Mouse (Mus musculus) stomach, embryonic 15.5 days (tissue): ENCODE results near the gene Cnmd. TPM values are rescaled to one million over a fixed set of nuclear protein-coding genes. Genes with fewer than 3 reads are reported as not detected.

ENCODE experiments used
- ATAC-seq: fragments of 200-750 bp; cut with Nextera tagmentation; 2 replicates; pipeline ENCODE4 v1.8.0; 2017; ENCODE audit warnings: low read depth, moderate number of reproducible peaks, moderate TSS enrichment; ENCODE audit not compliant: insufficient read depth, low FRiP score
- H3K27ac ChIP-seq: fragments of 300-500 bp; sonication (generic); 2 replicates; pipeline ENCODE4 v1.5.1; 2015; ENCODE audit warnings: mild to moderate bottlenecking, inconsistent platforms
- H3K27me3 ChIP-seq: fragments of 300-500 bp; sonication (generic); replicated peaks from 2 replicates; pipeline ENCODE4 v1.6.1; 2015; ENCODE audit warnings: inconsistent platforms
- H3K36me3 ChIP-seq: fragments of 300-500 bp; sonication (generic); 2 replicates; pipeline ENCODE4 v1.6.1; 2015; ENCODE audit warnings: inconsistent platforms
- H3K4me1 ChIP-seq: fragments of 300-500 bp; sonication (generic); 2 replicates; pipeline ENCODE4 v1.6.1; 2015; ENCODE audit warnings: inconsistent platforms
- H3K4me2 ChIP-seq: fragments of 300-500 bp; sonication (generic); 2 replicates; pipeline ENCODE4 v1.6.1; 2015; ENCODE audit warnings: mild to moderate bottlenecking, inconsistent platforms
- H3K4me3 ChIP-seq: fragments of 300-500 bp; sonication (generic); replicated peaks from 2 replicates; pipeline ENCODE4 v1.5.1; 2015; ENCODE audit warnings: inconsistent platforms
- H3K9ac ChIP-seq: fragments of 300-500 bp; sonication (generic); 2 replicates; pipeline ENCODE4 v1.6.1; 2015; ENCODE audit warnings: inconsistent platforms
- H3K9me3 ChIP-seq: fragments of 300-500 bp; sonication (generic); 2 replicates; pipeline ENCODE4 v1.6.1; 2016; ENCODE audit warnings: inconsistent platforms
- WGBS: fragments of 180-500 bp; shearing (Covaris S2); methylation state at CpG from one replicate; pipeline ENCODE4 v1.1.7; 2015; 5-methylcytosine and 5-hydroxymethylcytosine counted together
- polyA plus RNA-seq: library from polyadenylated mRNA; unstranded; fragments of >200 nt; fragmentation: Nextera tagmentation; extraction: Ambion mirVana; gene quantifications from 2 replicates; pipeline ENCODE4 v1.2.1, GENCODE M21; 2015

Cnmd gene
- polyA plus RNA-seq, 1 experiment from 2014 or later = 1.9 TPM

- H3K27me3 ChIP-seq = no peaks in the 10 kb centered on the region
- H3K9me3 ChIP-seq = no peaks in the 10 kb centered on the region
- H3K9ac ChIP-seq = no peak overlapping the region
- no peak overlapping the region for H3K27ac ChIP-seq
- H3K36me3 ChIP-seq = no peaks in the 10 kb centered on the region
- no peak overlapping the region for H3K4me3 ChIP-seq
- no peaks in the 10 kb centered on the region for H3K4me1 ChIP-seq
- ATAC-seq = no peak
- no peak overlapping the region for H3K4me2 ChIP-seq
- WGBS = 83% methylated on average over 6 of the region's 6 CpGs
Measured at GRCm38 (mm10) chr14:79632330-79632729, 29.6 kb downstream of the Cnmd start.

GRCm38 (mm10) chr14:79621143-79621542 is 40.8 kb downstream of the Cnmd start:
- Histone ChIP-seq H3K27ac (no peak overlapping the region), H3K4me1 (no peaks in the 10 kb centered on the region), H3K4me3 (no peak overlapping the region), H3K27me3 (no peaks in the 10 kb centered on the region), H3K4me2 (no peak overlapping the region), H3K36me3 (peaks cover 24% of the 10 kb centered on the region; the same call in 1 of the 2 replicates), H3K9me3 (no peaks in the 10 kb centered on the region), H3K9ac (no peak overlapping the region)
- no peak for ATAC-seq
- WGBS = 57% methylated on average over 3 of the region's 3 CpGs

GRCm38 (mm10) chr14:79619802-79620201 is 42.2 kb downstream of the Cnmd start:
- H3K4me2 ChIP-seq = no peak overlapping the region
- H3K4me3 ChIP-seq = no peak overlapping the region
- no peak for ATAC-seq
- H3K4me1 ChIP-seq = no peaks in the 10 kb centered on the region
- H3K36me3 ChIP-seq = peaks cover 18% of the 10 kb centered on the region; the same call in 1 of the 2 replicates
- no peak overlapping the region for H3K27ac ChIP-seq
- no peaks in the 10 kb centered on the region for H3K9me3 ChIP-seq
- no peak overlapping the region for H3K9ac ChIP-seq
- 94% methylated on average over 7 of the region's 7 CpGs for whole genome bisulfite sequencing
- no peaks in the 10 kb centered on the region for H3K27me3 ChIP-seq

- H3K4me2 ChIP-seq = no peak overlapping the region
- H3K4me3 ChIP-seq = no peak overlapping the region
- H3K36me3 ChIP-seq = peaks cover 28% of the 10 kb centered on the region; the same call in 1 of the 2 replicates
- no peak for ATAC-seq
- no peaks in the 10 kb centered on the region for H3K4me1 ChIP-seq
- H3K27me3 ChIP-seq = no peaks in the 10 kb centered on the region
- no peak overlapping the region for H3K27ac ChIP-seq
- H3K9me3 ChIP-seq = no peaks in the 10 kb centered on the region
- H3K9ac ChIP-seq = no peak overlapping the region
- WGBS = 85% methylated on average over 8 of the region's 8 CpGs
Measured at GRCm38 (mm10) chr14:79617121-79617828, 44.7 kb downstream of the Cnmd start.

GRCm38 (mm10) chr14:79608286-79608685 is 53.7 kb downstream of the Cnmd start:
- Histone ChIP-seq H3K27ac (no peak overlapping the region), H3K9ac (no peak overlapping the region), H3K36me3 (peaks cover 26% of the 10 kb centered on the region), H3K27me3 (no peaks in the 10 kb centered on the region), H3K9me3 (no peaks in the 10 kb centered on the region), H3K4me2 (no peak overlapping the region), H3K4me3 (no peak overlapping the region), H3K4me1 (no peaks in the 10 kb centered on the region)
- ATAC-seq = no peak
- WGBS = 93% methylated on average over 6 of the region's 6 CpGs

GRCm38 (mm10) chr14:79607352-79607751 is 54.6 kb downstream of the Cnmd start:
- H3K27ac ChIP-seq = no peak overlapping the region
- no peak overlapping the region for H3K4me2 ChIP-seq
- H3K4me3 ChIP-seq = no peak overlapping the region
- H3K9ac ChIP-seq = no peak overlapping the region
- peaks cover 19% of the 10 kb centered on the region for H3K36me3 ChIP-seq
- no peaks in the 10 kb centered on the region for H3K4me1 ChIP-seq
- ATAC-seq = no peak
- no peaks in the 10 kb centered on the region for H3K27me3 ChIP-seq
- H3K9me3 ChIP-seq = no peaks in the 10 kb centered on the region
- 94% methylated on average over 4 of the region's 4 CpGs for WGBS

- no peak overlapping the region for H3K4me3 ChIP-seq
- H3K9ac ChIP-seq = no peak overlapping the region
- no peaks in the 10 kb centered on the region for H3K27me3 ChIP-seq
- ATAC-seq = no peak
- H3K36me3 ChIP-seq = peaks cover 18% of the 10 kb centered on the region
- no peaks in the 10 kb centered on the region for H3K9me3 ChIP-seq
- H3K27ac ChIP-seq = no peak overlapping the region
- no peaks in the 10 kb centered on the region for H3K4me1 ChIP-seq
- no peak overlapping the region for H3K4me2 ChIP-seq
- WGBS = 88% methylated on average over 3 of the region's 3 CpGs
Measured at GRCm38 (mm10) chr14:79606867-79607266, 55.1 kb downstream of the Cnmd start.

- 90% methylated on average over 6 of the region's 6 CpGs for WGBS
- Histone ChIP-seq H3K9ac (no peak overlapping the region), H3K27me3 (no peaks in the 10 kb centered on the region), H3K4me3 (no peak overlapping the region), H3K4me2 (no peak overlapping the region), H3K4me1 (no peaks in the 10 kb centered on the region), H3K9me3 (no peaks in the 10 kb centered on the region), H3K27ac (no peak overlapping the region), H3K36me3 (peaks cover 22% of the 10 kb centered on the region)
- ATAC-seq = no peak
Measured at GRCm38 (mm10) chr14:79606392-79606791, 55.6 kb downstream of the Cnmd start.

- no peak overlapping the region for H3K4me3 ChIP-seq
- no peaks in the 10 kb centered on the region for H3K9me3 ChIP-seq
- H3K27me3 ChIP-seq = no peaks in the 10 kb centered on the region
- no peaks in the 10 kb centered on the region for H3K4me1 ChIP-seq
- no peak for ATAC-seq
- H3K4me2 ChIP-seq = no peak overlapping the region
- peaks cover 18% of the 10 kb centered on the region for H3K36me3 ChIP-seq
- H3K9ac ChIP-seq = no peak overlapping the region
- H3K27ac ChIP-seq = no peak overlapping the region
- 89% methylated on average over 2 of the region's 2 CpGs for WGBS
Measured at GRCm38 (mm10) chr14:79605881-79606280, 56.1 kb downstream of the Cnmd start.

- H3K36me3 ChIP-seq = peaks cover 13% of the 10 kb centered on the region
- no peaks in the 10 kb centered on the region for H3K4me1 ChIP-seq
- no peak overlapping the region for H3K4me2 ChIP-seq
- H3K27me3 ChIP-seq = no peaks in the 10 kb centered on the region
- H3K9me3 ChIP-seq = no peaks in the 10 kb centered on the region
- H3K9ac ChIP-seq = no peak overlapping the region
- no peak overlapping the region for H3K27ac ChIP-seq
- no peak overlapping the region for H3K4me3 ChIP-seq
- WGBS = 61% methylated on average over 4 of the region's 4 CpGs
- no peak for ATAC-seq
Measured at GRCm38 (mm10) chr14:79596602-79597001, 65.4 kb downstream of the Cnmd start.

GRCm38 (mm10) chr14:79594069-79594468 is 67.9 kb downstream of the Cnmd start:
- Histone ChIP-seq H3K4me2 (no peak overlapping the region), H3K9ac (no peak overlapping the region), H3K27ac (no peak overlapping the region), H3K4me1 (no peaks in the 10 kb centered on the region), H3K4me3 (no peak overlapping the region), H3K27me3 (no peaks in the 10 kb centered on the region), H3K9me3 (no peaks in the 10 kb centered on the region), H3K36me3 (peaks cover 9% of the 10 kb centered on the region; the same call in 1 of the 2 replicates)
- no peak for ATAC-seq
- 84% methylated on average over 5 of the region's 5 CpGs for WGBS

- Histone ChIP-seq H3K9ac (no peak overlapping the region), H3K27ac (no peak overlapping the region), H3K27me3 (no peaks in the 10 kb centered on the region), H3K4me2 (no peak overlapping the region), H3K9me3 (no peaks in the 10 kb centered on the region), H3K4me3 (no peak overlapping the region), H3K4me1 (peaks cover 6% of the 10 kb centered on the region), H3K36me3 (peaks cover 3% of the 10 kb centered on the region; the same call in 1 of the 2 replicates)
- no peak for ATAC-seq
- WGBS = 88% methylated on average over 2 of the region's 2 CpGs
Measured at GRCm38 (mm10) chr14:79591611-79592010, 70.4 kb downstream of the Cnmd start.
